Mouse (Mus musculus) brain, embryonic 14.5 days (tissue): ENCODE measurements at regions not wholly inside any gene's neighbourhood (a gene's known extent, or its start where the extent isn't known, plus 50 kb on each side); places are given as distances from the start of the nearest gene placed in this dataset.

Source experiments
- CTCF ChIP-seq: fragments of 200-500 bp; IDR thresholded peaks from 2 replicates; pipeline ENCODE4 v1.5.1; 2012; ENCODE audit warnings: inconsistent platforms, mild to moderate bottlenecking, moderate library complexity, borderline replicate concordance; ENCODE audit not compliant: insufficient read depth, insufficient read length; ENCODE audit errors: extremely low read depth
- POLR2A ChIP-seq: fragments of 200-500 bp; IDR thresholded peaks from 2 replicates; pipeline ENCODE4 v1.6.1; 2012; ENCODE audit warnings: mild to moderate bottlenecking, inconsistent platforms, borderline replicate concordance; ENCODE audit not compliant: poor library complexity, insufficient read depth, insufficient read length, severe bottlenecking; ENCODE audit errors: extremely low read depth

DNA sequence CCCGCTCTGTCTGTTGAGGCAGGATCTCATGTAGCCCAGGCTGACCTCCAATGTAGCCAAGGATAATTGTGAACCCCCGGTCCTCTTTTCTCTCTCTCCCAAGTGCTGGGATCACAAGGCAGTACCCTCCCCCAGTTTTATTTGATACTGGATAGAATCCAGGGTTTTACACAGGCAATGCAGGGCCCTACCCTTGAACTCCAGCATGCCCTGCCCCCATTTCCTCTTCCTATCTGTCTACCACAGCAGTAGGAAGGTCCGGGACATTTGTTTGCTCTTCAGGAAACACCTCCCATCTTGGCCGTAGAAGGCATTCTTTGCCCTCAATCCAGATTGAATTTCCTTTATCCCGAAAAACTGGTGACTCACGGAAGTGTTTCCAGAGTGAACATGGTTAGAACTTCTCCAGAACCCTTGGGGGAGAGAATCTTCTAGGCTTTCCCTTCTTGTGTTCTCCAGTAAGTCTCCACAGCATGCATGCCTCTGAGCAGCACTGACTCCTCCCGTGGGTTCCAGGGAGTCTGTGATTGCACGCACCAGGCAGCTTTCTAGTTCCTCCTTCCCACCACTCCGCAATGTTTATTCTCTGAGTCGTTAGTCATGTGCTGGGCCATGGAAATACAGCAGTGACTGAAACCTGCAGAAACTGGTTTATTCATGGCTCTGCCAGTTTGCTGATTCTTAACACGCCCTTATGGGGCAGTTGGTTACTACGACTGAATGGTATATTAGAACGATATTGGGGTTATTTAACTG, 146.3 kb upstream of the Zfp64 start:
- no peak for TF ChIP-seq POLR2A
- TF ChIP-seq CTCF: no peak
